Mouse (Mus musculus): ENCODE measurements around the gene Cd59a. TPM values are rescaled to one million over a fixed set of nuclear protein-coding genes. Genes with fewer than 3 reads are reported as not detected.

The Cd59a gene
- total and polyA plus RNA-seq, 3 experiments = 40.1 to 53.9 (median 48.9) TPM

DNA sequence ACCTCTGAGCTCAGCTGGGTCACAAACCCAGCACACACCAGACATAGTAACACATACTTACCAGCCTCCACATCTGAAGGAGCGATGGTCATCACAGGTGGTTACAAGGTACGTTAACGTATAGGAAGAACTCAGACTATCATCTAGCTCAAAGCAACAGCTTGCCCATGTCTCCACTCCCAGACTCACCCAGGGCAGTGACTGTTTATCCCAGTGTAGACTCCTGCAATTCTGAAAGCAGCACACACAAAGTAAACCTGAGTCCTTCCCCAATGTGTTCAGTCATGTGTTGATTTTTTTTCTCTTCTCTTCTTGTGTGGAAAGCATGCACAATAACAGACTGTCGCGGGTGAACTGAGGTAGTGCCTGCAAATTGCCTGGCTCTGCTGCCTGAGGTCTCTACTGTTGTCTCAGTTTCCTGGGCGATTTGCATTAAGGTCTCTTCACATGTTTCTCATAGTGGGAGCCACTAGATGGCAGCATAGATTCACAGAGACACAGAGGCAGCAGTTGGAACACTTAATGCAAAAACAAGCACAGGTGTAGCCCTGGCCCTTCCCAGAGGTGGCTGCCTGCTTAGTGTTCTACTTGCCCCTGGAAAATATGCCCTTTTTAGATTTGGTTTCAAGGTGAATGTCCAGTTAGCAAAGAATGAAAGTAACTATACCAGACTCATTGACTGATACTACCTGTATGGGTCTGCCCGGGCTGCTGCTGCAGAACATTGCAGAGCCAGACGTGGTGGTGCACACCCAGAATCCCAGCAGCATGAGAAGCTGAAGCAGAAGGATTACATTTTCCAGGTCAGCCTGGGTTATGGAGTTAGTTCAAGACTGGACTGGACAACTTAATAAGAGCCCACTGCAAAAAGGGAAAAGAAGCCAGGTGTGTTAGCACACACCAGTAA is 38.8 kb downstream of the Cd59a start:
- DNase-seq = peak; percentile 39
- H3K4me3 ChIP-seq = no peak overlapping the region
- H3K79me2 ChIP-seq (replicated peaks; ENCODE audit: control insufficient read depth, insufficient read depth, low read length) = no peaks in the 10 kb centered on the region
- TF ChIP-seq EP300 (IDR thresholded peaks at IDR 0.05; ENCODE audit: insufficient read depth, low read depth, low read length) (peak; percentile 72; the same call in 1 of the 2 replicates), POLR2A (IDR thresholded peaks at IDR 0.05; ENCODE audit: insufficient read depth, low read depth, low read length) (no peak), CTCF (IDR thresholded peaks at IDR 0.05) (peak; percentile 96)
- WGBS = 47% methylated on average over 8 of the region's 8 CpGs
- intact Hi-C loops (cut with DNase I) = loop anchor here (1.0 to 10.0 kb wide), 3 partner anchors 288 to 640 kb away; no protein-coding TSS in a partner anchor
- no peak overlapping the region for H3K9ac ChIP-seq (ENCODE audit: low read depth, low read length)
- H3K27ac ChIP-seq = no peak overlapping the region
- H3K36me3 ChIP-seq (ENCODE audit: control insufficient read depth, insufficient read depth, low read length) = no peaks in the 10 kb centered on the region
- no peaks in the 10 kb centered on the region for H3K27me3 ChIP-seq (ENCODE audit: control insufficient read depth, insufficient read depth, low read length)
- no peaks in the 10 kb centered on the region for H3K4me1 ChIP-seq (ENCODE audit: control insufficient read depth, insufficient read depth, low read length)

- Histone ChIP-seq H3K9ac (ENCODE audit: low read depth, low read length) (no peak overlapping the region), H3K79me2 (replicated peaks; ENCODE audit: control insufficient read depth, insufficient read depth, low read length) (no peaks in the 10 kb centered on the region), H3K36me3 (ENCODE audit: control insufficient read depth, insufficient read depth, low read length) (no peaks in the 10 kb centered on the region), H3K27ac (no peak overlapping the region), H3K4me1 (ENCODE audit: control insufficient read depth, insufficient read depth, low read length) (no peaks in the 10 kb centered on the region), H3K27me3 (ENCODE audit: control insufficient read depth, insufficient read depth, low read length) (no peaks in the 10 kb centered on the region), H3K4me3 (no peak overlapping the region)
- no peak for TF ChIP-seq EP300 (IDR thresholded peaks at IDR 0.05; ENCODE audit: insufficient read depth, low read depth, low read length)
- TF ChIP-seq CTCF (IDR thresholded peaks at IDR 0.05) = no peak
- no peak for TF ChIP-seq POLR2A (IDR thresholded peaks at IDR 0.05; ENCODE audit: insufficient read depth, low read depth, low read length)
- intact Hi-C loops (cut with DNase I) = loop anchor here (10.0 kb wide), 1 partner anchor 639 kb away; no protein-coding TSS in a partner anchor
- DNase-seq = no peak
- WGBS = 42% methylated on average over 2 of the region's 2 CpGs
Measured at GRCm38 (mm10) chr2:104135920-104136319, 40.3 kb downstream of the Cd59a start.

DNA sequence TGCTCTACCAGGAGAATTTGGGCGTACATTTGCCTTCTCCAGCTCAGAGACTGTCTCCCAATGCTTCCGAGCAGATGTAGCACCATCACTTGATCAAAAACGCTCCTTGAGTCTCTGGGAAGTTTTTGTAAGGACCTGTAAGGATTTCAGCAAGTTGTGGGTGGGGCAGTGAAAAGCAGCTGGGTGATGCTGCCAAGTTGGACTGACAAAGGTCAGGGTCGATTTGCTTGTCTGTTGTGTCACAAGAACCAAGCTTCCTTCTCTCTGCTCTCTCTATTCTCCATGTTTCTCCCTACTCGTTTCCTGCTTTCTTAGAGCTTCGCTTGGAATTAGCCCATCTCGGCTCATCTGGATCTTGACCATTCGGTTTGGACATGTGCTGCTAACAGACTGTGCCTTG is 46.5 kb downstream of the Cd59a start:
- intact Hi-C loops (cut with DNase I) = no loop called here
- Histone ChIP-seq H3K4me1 (ENCODE audit: control insufficient read depth, insufficient read depth, low read length) (no peaks in the 10 kb centered on the region), H3K27ac (no peak overlapping the region), H3K9ac (ENCODE audit: low read depth, low read length) (no peak overlapping the region), H3K36me3 (ENCODE audit: control insufficient read depth, insufficient read depth, low read length) (no peaks in the 10 kb centered on the region), H3K79me2 (replicated peaks; ENCODE audit: control insufficient read depth, insufficient read depth, low read length) (no peaks in the 10 kb centered on the region), H3K27me3 (ENCODE audit: control insufficient read depth, insufficient read depth, low read length) (no peaks in the 10 kb centered on the region), H3K4me3 (no peak overlapping the region)
- TF ChIP-seq EP300 (IDR thresholded peaks at IDR 0.05; ENCODE audit: insufficient read depth, low read depth, low read length) (no peak), POLR2A (IDR thresholded peaks at IDR 0.05; ENCODE audit: insufficient read depth, low read depth, low read length) (no peak)
- WGBS = 80% methylated on average over 8 of the region's 8 CpGs
- no peak for DNase-seq

- Histone ChIP-seq H3K27ac (no peak overlapping the region), H3K4me3 (no peak overlapping the region), H3K4me1 (ENCODE audit: control insufficient read depth, insufficient read depth, low read length) (no peaks in the 10 kb centered on the region), H3K79me2 (replicated peaks; ENCODE audit: control insufficient read depth, insufficient read depth, low read length) (no peaks in the 10 kb centered on the region), H3K27me3 (ENCODE audit: control insufficient read depth, insufficient read depth, low read length) (no peaks in the 10 kb centered on the region), H3K9ac (ENCODE audit: low read depth, low read length) (no peak overlapping the region), H3K36me3 (ENCODE audit: control insufficient read depth, insufficient read depth, low read length) (no peaks in the 10 kb centered on the region)
- TF ChIP-seq POLR2A (IDR thresholded peaks at IDR 0.05; ENCODE audit: insufficient read depth, low read depth, low read length) (no peak), CTCF (IDR thresholded peaks at IDR 0.05) (no peak), EP300 (IDR thresholded peaks at IDR 0.05; ENCODE audit: insufficient read depth, low read depth, low read length) (no peak)
- no peak for DNase-seq
- intact Hi-C loops (cut with DNase I) = no loop called here
- 88% methylated on average over 12 of the region's 12 CpGs for WGBS
Measured at GRCm38 (mm10) chr2:104144004-104144403, 48.4 kb downstream of the Cd59a start.

DNA sequence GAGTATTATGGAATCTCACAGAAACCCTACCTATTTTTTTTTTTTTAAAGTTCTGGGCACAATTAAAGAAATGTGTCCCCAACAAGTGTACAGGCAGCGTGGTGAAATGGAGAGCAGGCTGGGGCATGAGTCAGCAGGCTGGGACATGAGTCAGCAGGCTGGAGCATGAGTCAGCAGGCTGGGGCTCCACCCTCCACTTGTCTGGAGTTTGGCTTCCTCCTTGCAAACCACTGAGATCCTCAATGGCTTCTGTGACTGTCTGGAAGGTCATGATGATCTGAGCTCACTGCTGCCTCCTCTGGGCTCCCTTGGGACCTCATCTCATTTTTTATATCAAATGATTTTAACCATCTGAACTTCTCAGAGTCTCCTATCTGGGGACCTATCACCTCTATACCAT is 50.4 kb downstream of the Cd59a start:
- no peak for DNase-seq
- Histone ChIP-seq H3K9ac (ENCODE audit: low read depth, low read length) (no peak overlapping the region), H3K27me3 (ENCODE audit: control insufficient read depth, insufficient read depth, low read length) (no peaks in the 10 kb centered on the region), H3K4me3 (no peak overlapping the region), H3K27ac (no peak overlapping the region), H3K4me1 (ENCODE audit: control insufficient read depth, insufficient read depth, low read length) (no peaks in the 10 kb centered on the region), H3K79me2 (replicated peaks; ENCODE audit: control insufficient read depth, insufficient read depth, low read length) (no peaks in the 10 kb centered on the region), H3K36me3 (ENCODE audit: control insufficient read depth, insufficient read depth, low read length) (no peaks in the 10 kb centered on the region)
- intact Hi-C loops (cut with DNase I) = no loop called here
- WGBS = 53% methylated on average over 1 of the region's 1 CpGs
- TF ChIP-seq EP300 (IDR thresholded peaks at IDR 0.05; ENCODE audit: insufficient read depth, low read depth, low read length) (no peak), CTCF (IDR thresholded peaks at IDR 0.05) (0 out of 2 replicates have a peak, but pooled peaks have one; percentile 5)

- 48% methylated on average over 4 of the region's 4 CpGs for WGBS
- H3K4me3 ChIP-seq = no peak overlapping the region
- TF ChIP-seq EP300 (IDR thresholded peaks at IDR 0.05; ENCODE audit: insufficient read depth, low read depth, low read length) = no peak
- no peak for TF ChIP-seq POLR2A (IDR thresholded peaks at IDR 0.05; ENCODE audit: insufficient read depth, low read depth, low read length)
- no peak for TF ChIP-seq CTCF (IDR thresholded peaks at IDR 0.05)
- no peaks in the 10 kb centered on the region for H3K27me3 ChIP-seq (ENCODE audit: control insufficient read depth, insufficient read depth, low read length)
- no peaks in the 10 kb centered on the region for H3K79me2 ChIP-seq (replicated peaks; ENCODE audit: control insufficient read depth, insufficient read depth, low read length)
- intact Hi-C loops (cut with DNase I) = no loop called here
- DNase-seq = no peak
- no peaks in the 10 kb centered on the region for H3K4me1 ChIP-seq (ENCODE audit: control insufficient read depth, insufficient read depth, low read length)
- H3K27ac ChIP-seq = no peak overlapping the region
- H3K36me3 ChIP-seq (ENCODE audit: control insufficient read depth, insufficient read depth, low read length) = no peaks in the 10 kb centered on the region
- H3K9ac ChIP-seq (ENCODE audit: low read depth, low read length) = no peak overlapping the region
Measured at GRCm38 (mm10) chr2:104147910-104148561, 52.4 kb downstream of the Cd59a start.
